26 mouse cellular contexts compared by ENCODE assay signal in genomic region chr15:95489174-95489573, GRCm38 (mm10). TPM values are rescaled to one million over a fixed set of nuclear protein-coding genes. Genes with fewer than 3 reads are reported as not detected.
A peak's percentile ranks its signal among the peaks of the same experiment; 100 is the strongest.
DNase-seq lines count a peak whose midpoint lies in the region; ATAC-seq and TF ChIP-seq lines count a peak whose summit lies in the region.
"Had no signal": no experiment of that assay in that cellular context is flagged by ENCODE, and none has a peak within 500 bp of the region (broad histone marks: within the 10 kb centered on the region; RNA-seq: fewer than 3 reads in every experiment).

No protein-coding gene starts in this region.

- H3K9ac ChIP-seq in forebrain, embryonic 14.5 days (ENCODE audit: low read length), result no peak overlapping the region
- H3K9ac ChIP-seq in forebrain, embryonic 16.5 days (replicated peaks; ENCODE audit: low read depth, low read length), result no peak overlapping the region
- H3K9ac ChIP-seq in liver, embryonic 11.5 days (ENCODE audit: low read depth, low read length), result no peak overlapping the region
- H3K9ac ChIP-seq: forebrain, embryonic 13.5 days; heart, embryonic 13.5 days; kidney, embryonic 15.5 days; limb, embryonic 15.5 days; neural tube, embryonic 15.5 days; stomach, embryonic 15.5 days had no signal

- H3K4me3 ChIP-seq in forebrain, embryonic 14.5 days (ENCODE audit: low read depth, low read length), result no peak overlapping the region
- no peak overlapping the region for H3K4me3 ChIP-seq in forebrain, embryonic 16.5 days (replicated peaks; ENCODE audit: low read length)
- H3K4me3 ChIP-seq in cerebellum, adult 2 months (replicated peaks; ENCODE audit: insufficient read depth, low read depth, low read length), result no peak overlapping the region
- no peak overlapping the region for H3K4me3 ChIP-seq in liver, embryonic 11.5 days (ENCODE audit: low read depth, low read length)
- H3K4me3 ChIP-seq: forebrain, embryonic 13.5 days; heart, adult 2 months; heart, embryonic 13.5 days; kidney, embryonic 15.5 days; limb, embryonic 15.5 days; midbrain, embryonic 10.5 days; neural tube, embryonic 15.5 days; stomach, embryonic 15.5 days had no signal

- ATAC-seq in forebrain, embryonic 14.5 days, result no peak
- no peak for ATAC-seq in forebrain, embryonic 16.5 days
- ATAC-seq in liver, embryonic 11.5 days (replicated peaks; ENCODE audit: low FRiP score), result no peak
- ATAC-seq: activated CD4-positive, CD25-positive, alpha-beta regulatory T cell, adult 4 months; forebrain, embryonic 13.5 days; hindbrain, postnatal 0 days; intestine, embryonic 16.5 days had no signal

- H3K4me2 ChIP-seq in forebrain, embryonic 14.5 days (ENCODE audit: low read length), result no peak overlapping the region
- no peak overlapping the region for H3K4me2 ChIP-seq in forebrain, embryonic 16.5 days (ENCODE audit: low read length)
- no peak overlapping the region for H3K4me2 ChIP-seq in liver, embryonic 11.5 days
- H3K4me2 ChIP-seq: forebrain, embryonic 13.5 days; heart, embryonic 13.5 days; kidney, embryonic 15.5 days; limb, embryonic 15.5 days; neural tube, embryonic 15.5 days; stomach, embryonic 15.5 days had no signal

- peak; percentile 13 for DNase-seq in forebrain, embryonic 14.5 days (ENCODE audit: low spot score)
- peak; percentile 82 for DNase-seq in brain, adult 2 months (ENCODE audit: low read depth, low spot score)
- DNase-seq in cerebellum, adult 2 months, result peak; percentile 60 to 78
- peak; percentile 38 to 57 for DNase-seq in cerebellum, postnatal 36 days
- DNase-seq in liver, embryonic 11.5 days (ENCODE audit: low spot score), result no peak
- DNase-seq in embryo, embryonic 10 days (ENCODE audit: low spot score), result no peak
- DNase-seq: adrenal gland, postnatal 10 days; gastrocnemius, postnatal 14 days; heart, adult 2 months; heart, postnatal 14 days; kidney, postnatal 36 days; left cerebral cortex, postnatal 4 days; lung, postnatal 4 days; thymus, adult 18-20 months; thymus, postnatal 36 days had no signal

- no peak for TF ChIP-seq POLR2A in cerebellum, adult 2 months (IDR thresholded peaks at IDR 0.05; ENCODE audit: borderline replicate concordance, insufficient read depth, low read length)

- no peaks in the 10 kb centered on the region for H3K27me3 ChIP-seq in forebrain, embryonic 14.5 days (replicated peaks; ENCODE audit: control insufficient read depth, insufficient read depth, low read length)
- no peaks in the 10 kb centered on the region for H3K27me3 ChIP-seq in forebrain, embryonic 16.5 days (replicated peaks; ENCODE audit: control insufficient read depth, insufficient read depth, low read length)
- no peaks in the 10 kb centered on the region for H3K27me3 ChIP-seq in cerebellum, adult 2 months (ENCODE audit: control insufficient read depth, insufficient read depth, low read length)
- no peaks in the 10 kb centered on the region for H3K27me3 ChIP-seq in liver, embryonic 11.5 days (replicated peaks; ENCODE audit: control insufficient read depth, insufficient read depth, low read length)
- H3K27me3 ChIP-seq: forebrain, embryonic 13.5 days; heart, embryonic 13.5 days; kidney, embryonic 15.5 days; limb, embryonic 15.5 days; neural tube, embryonic 15.5 days; stomach, embryonic 15.5 days had no signal

- H3K4me1 ChIP-seq in forebrain, embryonic 14.5 days (ENCODE audit: control insufficient read depth, insufficient read depth, low read length), result peaks cover 2% of the 10 kb centered on the region; the same call in 1 of the 2 replicates
- peaks cover 16% of the 10 kb centered on the region for H3K4me1 ChIP-seq in forebrain, embryonic 16.5 days (replicated peaks; ENCODE audit: control insufficient read depth, insufficient read depth, low read length)
- peaks cover 44% of the 10 kb centered on the region for H3K4me1 ChIP-seq in cerebellum, adult 2 months (ENCODE audit: control insufficient read depth, insufficient read depth, low read length)
- no peaks in the 10 kb centered on the region for H3K4me1 ChIP-seq in liver, embryonic 11.5 days (replicated peaks; ENCODE audit: control insufficient read depth, insufficient read depth, low read length)
- H3K4me1 ChIP-seq: heart, embryonic 13.5 days; kidney, embryonic 15.5 days; limb, embryonic 15.5 days; stomach, embryonic 15.5 days had no signal

- 87% methylated on average over 4 of the region's 4 CpGs for WGBS in forebrain, embryonic 14.5 days
- WGBS in forebrain, embryonic 16.5 days, result 63% methylated on average over 4 of the region's 4 CpGs
- 13% methylated on average over 4 of the region's 4 CpGs for WGBS in cerebellum, adult 2 months
- WGBS in liver, embryonic 11.5 days, result 78% methylated on average over 4 of the region's 4 CpGs

- H3K36me3 ChIP-seq in forebrain, embryonic 14.5 days (ENCODE audit: control insufficient read depth, insufficient read depth, low read length), result no peaks in the 10 kb centered on the region
- no peaks in the 10 kb centered on the region for H3K36me3 ChIP-seq in forebrain, embryonic 16.5 days (ENCODE audit: control insufficient read depth, insufficient read depth)
- no peaks in the 10 kb centered on the region for H3K36me3 ChIP-seq in liver, embryonic 11.5 days (ENCODE audit: control insufficient read depth, insufficient read depth, low read length)
- H3K36me3 ChIP-seq: heart, embryonic 13.5 days; kidney, embryonic 15.5 days; limb, embryonic 15.5 days; midbrain, embryonic 10.5 days; neural tube, embryonic 15.5 days; stomach, embryonic 15.5 days had no signal

- no peaks in the 10 kb centered on the region for H3K9me3 ChIP-seq in forebrain, embryonic 14.5 days (replicated peaks; ENCODE audit: control insufficient read depth, low read length)
- H3K9me3 ChIP-seq in forebrain, embryonic 16.5 days (ENCODE audit: control insufficient read depth, low read length), result no peaks in the 10 kb centered on the region
- H3K9me3 ChIP-seq in liver, embryonic 11.5 days (ENCODE audit: control insufficient read depth, low read length), result no peaks in the 10 kb centered on the region
- H3K9me3 ChIP-seq: forebrain, embryonic 13.5 days; heart, embryonic 13.5 days; kidney, embryonic 15.5 days; limb, embryonic 15.5 days; midbrain, embryonic 10.5 days; neural tube, embryonic 15.5 days; stomach, embryonic 15.5 days had no signal

- no peak for TF ChIP-seq CTCF in cerebellum, adult 2 months (IDR thresholded peaks at IDR 0.05; ENCODE audit: borderline replicate concordance, insufficient read depth, low read depth, low read length)

- no peak overlapping the region for H3K27ac ChIP-seq in forebrain, embryonic 14.5 days (ENCODE audit: low read depth, low read length)
- no peak overlapping the region for H3K27ac ChIP-seq in forebrain, embryonic 16.5 days (ENCODE audit: low read length)
- no peak overlapping the region for H3K27ac ChIP-seq in cerebellum, adult 2 months (ENCODE audit: insufficient read depth, low read length)
- H3K27ac ChIP-seq in liver, embryonic 11.5 days (ENCODE audit: low read depth, low read length), result no peak overlapping the region
- H3K27ac ChIP-seq: forebrain, embryonic 13.5 days; heart, adult 2 months; heart, embryonic 13.5 days; hindbrain, postnatal 0 days; kidney, embryonic 15.5 days; limb, embryonic 15.5 days; midbrain, embryonic 10.5 days; neural tube, embryonic 15.5 days; stomach, embryonic 15.5 days had no signal

RNA-seq across cellular contexts. Expression of gene Nell2, which starts 39.2 kb away (rescaled TPM):
- 153 and 183 TPM in 2 replicates for polyA plus RNA-seq in forebrain, embryonic 14.5 days (2014; fragmentation: Nextera tagmentation; extraction: Ambion mirVana)
- 247 and 248 TPM in 2 replicates for polyA plus RNA-seq in forebrain, embryonic 16.5 days (2015; fragmentation: Nextera tagmentation; extraction: Ambion mirVana)
- polyA plus RNA-seq in cerebellum, adult 2 months (2012; rRNA removed), result 141 and 163 TPM in 2 replicates
- polyA plus RNA-seq in liver, embryonic 11.5 days (2014; fragmentation: Nextera tagmentation; extraction: Ambion mirVana), result 1.8 and 1.9 TPM in 2 replicates
- polyA plus RNA-seq: activated CD4-positive, CD25-positive, alpha-beta regulatory T cell, adult 4 months had no signal

Comparison
In these comparisons a context has a peak if more than half of its experiments do, and no peak if none do; other contexts are left out.
1. DNase-seq: peak in forebrain, embryonic 14.5 days (single experiment), brain, adult 2 months (single experiment), cerebellum, adult 2 months (2 of 2) and cerebellum, postnatal 36 days (2 of 2); none in liver, embryonic 11.5 days (single experiment) and embryo, embryonic 10 days (single experiment).
2. RNA of gene Nell2, which starts 39.2 kb away (polyA plus RNA-seq): 247 to 248 TPM in forebrain, embryonic 16.5 days, 153 to 183 TPM in forebrain, embryonic 14.5 days and 141 to 163 TPM in cerebellum, adult 2 months; 1.8 to 1.9 TPM in liver, embryonic 11.5 days; every median in the first group is over 10 times any median in the second.